Mouse (Mus musculus) embryonic facial prominence, embryonic 11.5 days (tissue): Measurements from ENCODE around the gene Rbpms2. TPM values are rescaled to one million over a fixed set of nuclear protein-coding genes. Genes with fewer than 3 reads are reported as not detected.

Source experiments
- ATAC-seq: fragments of 200-750 bp; cut with Nextera tagmentation; replicated peaks from 2 replicates; pipeline ENCODE4 v1.8.0; 2017; ENCODE audit warnings: low read depth; ENCODE audit not compliant: insufficient number of reproducible peaks, low FRiP score, low TSS enrichment
- DNase-seq: peaks from one replicate; pipeline ENCODE4 v3.0.0-alpha.2; 2015; ENCODE audit warnings: low spot score
- H3K27ac ChIP-seq: fragments of 300-500 bp; sonication (generic); replicated peaks from 2 replicates; pipeline ENCODE4 v1.5.1; 2014; ENCODE audit warnings: mild to moderate bottlenecking, low read depth, low read length, control low read depth
- H3K27me3 ChIP-seq: fragments of 300-500 bp; sonication (generic); 2 replicates; pipeline ENCODE4 v1.6.1; 2014; ENCODE audit warnings: mild to moderate bottlenecking, low read length, moderate library complexity, mixed read lengths; ENCODE audit not compliant: control insufficient read depth, insufficient read depth
- H3K36me3 ChIP-seq: fragments of 300-500 bp; sonication (generic); replicated peaks from 2 replicates; pipeline ENCODE4 v1.6.1; 2014; ENCODE audit warnings: low read depth, mild to moderate bottlenecking, low read length, moderate library complexity, mixed read lengths; ENCODE audit not compliant: control insufficient read depth, insufficient read depth
- H3K4me1 ChIP-seq: fragments of 300-500 bp; sonication (generic); 2 replicates; pipeline ENCODE4 v1.6.1; 2014; ENCODE audit warnings: low read length, mixed read lengths; ENCODE audit not compliant: control insufficient read depth, insufficient read depth
- H3K4me2 ChIP-seq: fragments of 300-500 bp; sonication (generic); 2 replicates; pipeline ENCODE4 v1.6.1; 2014; ENCODE audit warnings: low read depth, mild to moderate bottlenecking, control low read depth, low read length, moderate library complexity
- H3K4me3 ChIP-seq: fragments of 300-500 bp; sonication (generic); 2 replicates; pipeline ENCODE4 v1.5.1; 2014; ENCODE audit warnings: low read depth, low read length, control low read depth
- H3K9ac ChIP-seq: fragments of 300-500 bp; sonication (generic); replicated peaks from 2 replicates; pipeline ENCODE4 v1.6.1; 2014; ENCODE audit warnings: mild to moderate bottlenecking, control low read depth, low read length
- H3K9me3 ChIP-seq: fragments of 300-500 bp; sonication (generic); replicated peaks from 2 replicates; pipeline ENCODE4 v1.6.1; 2016; ENCODE audit warnings: mild to moderate bottlenecking, low read length, inconsistent platforms, mixed read lengths; ENCODE audit not compliant: control insufficient read depth
- WGBS: fragments of 180-500 bp; shearing (Covaris S2); extraction: QIAGEN DNeasy Blood & Tissue Kit; methylation state at CpG from one replicate; pipeline ENCODE4 v1.1.7; 2014; 5-methylcytosine and 5-hydroxymethylcytosine counted together
- polyA plus RNA-seq: library from polyadenylated mRNA; unstranded; fragments of >200 nt; fragmentation: Nextera tagmentation; extraction: Ambion mirVana; gene quantifications from 2 replicates; pipeline ENCODE4 v1.2.1, GENCODE M21; 2014

Rbpms2 gene
- 20.4 and 25.8 TPM in 2 replicates for polyA plus RNA-seq

GRCm38 (mm10) chr9:65629025-65629766, at the start of gene Rbpms2:
TSS of gene Rbpms2 (plus strand) at chr9:65629648.
- H3K4me1 ChIP-seq = peaks cover 2% of the 10 kb centered on the region; the same call in 1 of the 2 replicates
- no peaks in the 10 kb centered on the region for H3K36me3 ChIP-seq
- H3K9me3 ChIP-seq = no peaks in the 10 kb centered on the region
- ATAC-seq (no peak), DNase-seq (peak; percentile 37)
- no peak within 1 kb of the TSS for H3K27ac ChIP-seq
- peaks cover 17% of the 10 kb centered on the region; the same call in 1 of the 2 replicates for H3K27me3 ChIP-seq
- peak within 1 kb of the TSS; percentile 72 for H3K9ac ChIP-seq
- peak within 1 kb of the TSS; percentile 99 for H3K4me2 ChIP-seq
- under 1% methylated on average over 35 of the region's 40 CpGs for WGBS
- H3K4me3 ChIP-seq = peak within 1 kb of the TSS; percentile 73

DNA sequence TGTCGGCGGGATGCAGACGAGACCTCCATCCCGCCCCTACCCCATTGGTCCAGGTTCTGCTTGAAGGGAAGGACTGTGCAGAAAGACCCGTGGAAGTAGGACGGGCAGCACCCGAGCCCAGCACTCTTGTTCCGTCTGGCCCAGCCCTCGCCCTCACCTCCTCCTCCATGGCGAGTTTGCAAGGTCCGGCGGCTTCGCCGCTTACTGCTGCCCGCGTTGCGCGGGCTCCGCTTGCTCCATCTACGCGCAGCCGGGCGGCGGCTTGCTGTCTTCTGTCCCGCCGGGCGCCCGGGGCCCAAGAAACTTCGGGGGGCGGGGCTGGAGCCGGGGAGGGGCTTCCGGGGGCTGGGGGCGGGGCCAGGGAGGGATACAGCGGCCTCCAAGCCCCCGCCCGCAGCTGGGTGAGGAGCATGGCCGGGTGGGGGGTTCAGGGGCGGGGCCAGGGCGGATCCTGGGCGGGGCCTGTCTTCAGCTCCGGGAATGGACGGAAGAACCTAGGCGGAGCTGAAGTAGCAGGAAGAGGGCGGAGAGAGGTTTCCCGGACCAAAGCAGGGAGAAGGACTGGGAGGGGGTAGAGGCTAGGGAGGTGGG, 49.6 kb upstream of the Rbpms2 start, which contains the start of gene Plekho2:
Gene Plekho2 (minus strand): TSS at position 260 of the 591 bp plus-strand sequence.
- Histone ChIP-seq H3K36me3 (no peaks in the 10 kb centered on the region), H3K4me3 (peak within 1 kb of the TSS; percentile 63), H3K4me2 (peak within 1 kb of the TSS; percentile 74), H3K27ac (peak within 1 kb of the TSS; percentile 53; the same call in 1 of the 2 replicates), H3K27me3 (no peaks in the 10 kb centered on the region), H3K9me3 (no peaks in the 10 kb centered on the region), H3K4me1 (no peaks in the 10 kb centered on the region), H3K9ac (peak within 1 kb of the TSS; percentile 74)
- DNase-seq (peak; percentile 97), ATAC-seq (peak; percentile 88)
- WGBS = under 1% methylated on average over 37 of the region's 45 CpGs

GRCm38 (mm10) chr9:65580401-65581256, 48.8 kb upstream of the Rbpms2 start:
- 7% methylated on average over 22 of the region's 29 CpGs for WGBS
- no peaks in the 10 kb centered on the region for H3K27me3 ChIP-seq
- peak overlapping the region; percentile 28 for H3K9ac ChIP-seq
- ATAC-seq (peak; percentile 81), DNase-seq (peak; percentile 91)
- peak overlapping the region; percentile 53; the same call in 1 of the 2 replicates for H3K27ac ChIP-seq
- H3K4me2 ChIP-seq = peak overlapping the region; percentile 47
- peak overlapping the region; percentile 29 for H3K4me3 ChIP-seq
- no peaks in the 10 kb centered on the region for H3K9me3 ChIP-seq
- H3K4me1 ChIP-seq = no peaks in the 10 kb centered on the region
- no peaks in the 10 kb centered on the region for H3K36me3 ChIP-seq

- Histone ChIP-seq H3K4me2 (no peak overlapping the region), H3K9me3 (no peaks in the 10 kb centered on the region), H3K27me3 (no peaks in the 10 kb centered on the region), H3K9ac (no peak overlapping the region), H3K27ac (no peak overlapping the region), H3K4me1 (no peaks in the 10 kb centered on the region), H3K36me3 (no peaks in the 10 kb centered on the region), H3K4me3 (no peak overlapping the region)
- ATAC-seq = no peak
- DNase-seq = no peak
- WGBS = 16% methylated on average over 8 of the region's 8 CpGs
These were observed 46.4 kb upstream of the Rbpms2 start for GRCm38 (mm10) chr9:65583045-65583444.

GRCm38 (mm10) chr9:65586406-65587269, 42.8 kb upstream of the Rbpms2 start, which contains the start of gene Pif1:
TSS of gene Pif1 (plus strand) at chr9:65587160.
- Histone ChIP-seq H3K9ac (peak within 1 kb of the TSS; percentile 80), H3K36me3 (no peaks in the 10 kb centered on the region; the same call in 1 of the 2 replicates), H3K9me3 (no peaks in the 10 kb centered on the region), H3K27me3 (no peaks in the 10 kb centered on the region), H3K4me3 (peak within 1 kb of the TSS; percentile 72), H3K4me2 (peak within 1 kb of the TSS; percentile 95), H3K27ac (peak within 1 kb of the TSS; percentile 43; the same call in 1 of the 2 replicates), H3K4me1 (peaks cover 6% of the 10 kb centered on the region)
- DNase-seq (peak; percentile 95), ATAC-seq (peak; percentile 60)
- WGBS = 7% methylated on average over 28 of the region's 28 CpGs

DNA sequence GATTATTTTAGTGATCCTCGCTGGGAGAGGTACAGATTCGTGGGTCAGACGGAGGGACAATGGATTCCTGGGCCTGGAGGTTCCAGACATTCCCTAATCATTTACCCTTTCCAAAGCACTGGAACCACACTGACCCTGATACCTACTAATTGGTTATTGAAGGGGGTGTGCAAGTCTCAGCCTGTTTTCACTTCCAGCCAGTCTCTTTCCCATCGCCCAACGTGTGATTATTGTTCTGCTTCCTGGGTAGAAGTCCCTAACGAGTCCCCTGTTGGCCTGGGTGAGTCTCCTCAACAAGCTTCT, 42.2 kb upstream of the Rbpms2 start:
- WGBS = 0% methylated on average over 6 of the region's 6 CpGs
- Histone ChIP-seq H3K36me3 (no peaks in the 10 kb centered on the region; the same call in 1 of the 2 replicates), H3K27ac (no peak overlapping the region), H3K4me1 (peaks cover 6% of the 10 kb centered on the region), H3K27me3 (no peaks in the 10 kb centered on the region), H3K9ac (peak overlapping the region; percentile 80), H3K9me3 (no peaks in the 10 kb centered on the region), H3K4me3 (peak overlapping the region; percentile 72), H3K4me2 (peak overlapping the region; percentile 95)
- DNase-seq = no peak
- ATAC-seq = peak; percentile 14; the same call in 1 of the 2 replicates
